Mouse (Mus musculus): ENCODE measurements around the gene Kcnma1. TPM values are rescaled to one million over a fixed set of nuclear protein-coding genes. Genes with fewer than 3 reads are reported as not detected.

The Kcnma1 gene
- polyA plus RNA-seq, 1 experiment from 2014 or later, result 2.7 TPM

GRCm38 (mm10) chr14:23496236-23496740, 518.0 kb downstream of the Kcnma1 start:
- Histone ChIP-seq H3K4me1 (no peaks in the 10 kb centered on the region), H3K4me2 (replicated peaks) (no peak overlapping the region), H3K9ac (replicated peaks) (no peak overlapping the region), H3K27me3 (no peaks in the 10 kb centered on the region), H3K36me3 (no peaks in the 10 kb centered on the region), H3K9me3 (no peaks in the 10 kb centered on the region), H3K4me3 (no peak overlapping the region), H3K27ac (replicated peaks) (no peak overlapping the region)
- WGBS, result 82% methylated on average over 4 of the region's 4 CpGs
- ATAC-seq (ENCODE audit: low FRiP score, low read depth), result no peak

- H3K9ac ChIP-seq (replicated peaks), result no peak overlapping the region
- no peaks in the 10 kb centered on the region for H3K4me1 ChIP-seq
- no peak overlapping the region for H3K27ac ChIP-seq (replicated peaks)
- no peak for ATAC-seq (ENCODE audit: low FRiP score, low read depth)
- no peak overlapping the region for H3K4me3 ChIP-seq
- no peaks in the 10 kb centered on the region for H3K9me3 ChIP-seq
- no peaks in the 10 kb centered on the region for H3K36me3 ChIP-seq
- H3K4me2 ChIP-seq (replicated peaks), result no peak overlapping the region
- no peaks in the 10 kb centered on the region for H3K27me3 ChIP-seq
- WGBS, result 83% methylated on average over 3 of the region's 3 CpGs
Observed at GRCm38 (mm10) chr14:23494496-23494800, 519.8 kb downstream of the Kcnma1 start.

GRCm38 (mm10) chr14:23493750-23494495, 520.4 kb downstream of the Kcnma1 start:
- H3K9ac ChIP-seq (replicated peaks), result no peak overlapping the region
- H3K4me3 ChIP-seq, result no peak overlapping the region
- no peak for ATAC-seq (ENCODE audit: low FRiP score, low read depth)
- H3K27me3 ChIP-seq, result no peaks in the 10 kb centered on the region
- no peak overlapping the region for H3K27ac ChIP-seq (replicated peaks)
- 82% methylated on average over 8 of the region's 8 CpGs for WGBS
- no peaks in the 10 kb centered on the region for H3K4me1 ChIP-seq
- H3K36me3 ChIP-seq, result no peaks in the 10 kb centered on the region
- no peaks in the 10 kb centered on the region for H3K9me3 ChIP-seq
- no peak overlapping the region for H3K4me2 ChIP-seq (replicated peaks)

- Histone ChIP-seq H3K4me2 (replicated peaks) (no peak overlapping the region), H3K4me1 (no peaks in the 10 kb centered on the region), H3K9ac (replicated peaks) (no peak overlapping the region), H3K9me3 (no peaks in the 10 kb centered on the region), H3K27me3 (no peaks in the 10 kb centered on the region), H3K27ac (replicated peaks) (no peak overlapping the region), H3K4me3 (no peak overlapping the region), H3K36me3 (no peaks in the 10 kb centered on the region)
- no peak for ATAC-seq (ENCODE audit: low FRiP score, low read depth)
- WGBS, result 86% methylated on average over 9 of the region's 9 CpGs
Observed at GRCm38 (mm10) chr14:23492581-23493360, 521.5 kb downstream of the Kcnma1 start.

GRCm38 (mm10) chr14:23491359-23491758, 522.9 kb downstream of the Kcnma1 start:
- 30% methylated on average over 2 of the region's 2 CpGs for WGBS
- Histone ChIP-seq H3K4me1 (no peaks in the 10 kb centered on the region), H3K9ac (replicated peaks) (no peak overlapping the region), H3K27me3 (no peaks in the 10 kb centered on the region), H3K9me3 (no peaks in the 10 kb centered on the region), H3K4me2 (replicated peaks) (no peak overlapping the region), H3K36me3 (no peaks in the 10 kb centered on the region), H3K4me3 (no peak overlapping the region), H3K27ac (replicated peaks) (no peak overlapping the region)
- no peak for ATAC-seq (ENCODE audit: low FRiP score, low read depth)

- no peaks in the 10 kb centered on the region for H3K36me3 ChIP-seq
- no peak for ATAC-seq (ENCODE audit: low FRiP score, low read depth)
- no peak overlapping the region for H3K4me2 ChIP-seq (replicated peaks)
- no peak overlapping the region for H3K4me3 ChIP-seq
- no peaks in the 10 kb centered on the region for H3K4me1 ChIP-seq
- H3K9ac ChIP-seq (replicated peaks), result no peak overlapping the region
- 89% methylated on average over 1 of the region's 1 CpGs for WGBS
- no peaks in the 10 kb centered on the region for H3K27me3 ChIP-seq
- H3K9me3 ChIP-seq, result no peaks in the 10 kb centered on the region
- no peak overlapping the region for H3K27ac ChIP-seq (replicated peaks)
Observed at GRCm38 (mm10) chr14:23486687-23487086, 527.6 kb downstream of the Kcnma1 start.

GRCm38 (mm10) chr14:23485802-23486500, 528.3 kb downstream of the Kcnma1 start:
- H3K27ac ChIP-seq (replicated peaks), result no peak overlapping the region
- H3K9me3 ChIP-seq, result no peaks in the 10 kb centered on the region
- H3K4me2 ChIP-seq (replicated peaks), result no peak overlapping the region
- no peaks in the 10 kb centered on the region for H3K27me3 ChIP-seq
- H3K4me3 ChIP-seq, result no peak overlapping the region
- ATAC-seq (ENCODE audit: low FRiP score, low read depth), result no peak
- 83% methylated on average over 7 of the region's 7 CpGs for WGBS
- no peaks in the 10 kb centered on the region for H3K4me1 ChIP-seq
- H3K36me3 ChIP-seq, result no peaks in the 10 kb centered on the region
- no peak overlapping the region for H3K9ac ChIP-seq (replicated peaks)

GRCm38 (mm10) chr14:23475129-23475528, 539.2 kb downstream of the Kcnma1 start:
- H3K4me3 ChIP-seq, result no peak overlapping the region
- ATAC-seq (ENCODE audit: low FRiP score, low read depth), result no peak
- 87% methylated on average over 4 of the region's 4 CpGs for WGBS
- no peaks in the 10 kb centered on the region for H3K27me3 ChIP-seq
- H3K4me1 ChIP-seq, result no peaks in the 10 kb centered on the region
- H3K4me2 ChIP-seq (replicated peaks), result no peak overlapping the region
- H3K27ac ChIP-seq (replicated peaks), result no peak overlapping the region
- H3K36me3 ChIP-seq, result no peaks in the 10 kb centered on the region
- no peak overlapping the region for H3K9ac ChIP-seq (replicated peaks)
- no peaks in the 10 kb centered on the region for H3K9me3 ChIP-seq

GRCm38 (mm10) chr14:23470071-23470470, 544.2 kb downstream of the Kcnma1 start:
- Histone ChIP-seq H3K27ac (replicated peaks) (no peak overlapping the region), H3K9me3 (no peaks in the 10 kb centered on the region), H3K9ac (replicated peaks) (no peak overlapping the region), H3K4me3 (no peak overlapping the region), H3K4me1 (no peaks in the 10 kb centered on the region), H3K36me3 (no peaks in the 10 kb centered on the region), H3K4me2 (replicated peaks) (no peak overlapping the region), H3K27me3 (no peaks in the 10 kb centered on the region)
- WGBS, result 94% methylated on average over 2 of the region's 2 CpGs
- ATAC-seq (ENCODE audit: low FRiP score, low read depth), result no peak

GRCm38 (mm10) chr14:23465135-23465534, 549.2 kb downstream of the Kcnma1 start:
- Histone ChIP-seq H3K36me3 (no peaks in the 10 kb centered on the region), H3K4me1 (no peaks in the 10 kb centered on the region), H3K4me3 (no peak overlapping the region), H3K9me3 (no peaks in the 10 kb centered on the region), H3K27me3 (no peaks in the 10 kb centered on the region), H3K4me2 (replicated peaks) (no peak overlapping the region), H3K9ac (replicated peaks) (no peak overlapping the region), H3K27ac (replicated peaks) (no peak overlapping the region)
- ATAC-seq (ENCODE audit: low FRiP score, low read depth), result no peak
- WGBS, result 84% methylated on average over 2 of the region's 2 CpGs

GRCm38 (mm10) chr14:23458560-23458959, 555.7 kb downstream of the Kcnma1 start:
- H3K9ac ChIP-seq (replicated peaks), result no peak overlapping the region
- WGBS, result 48% methylated on average over 4 of the region's 4 CpGs
- no peak overlapping the region for H3K4me2 ChIP-seq (replicated peaks)
- H3K36me3 ChIP-seq, result no peaks in the 10 kb centered on the region
- H3K9me3 ChIP-seq, result no peaks in the 10 kb centered on the region
- peaks cover 6% of the 10 kb centered on the region; the same call in 1 of the 2 replicates for H3K4me1 ChIP-seq
- no peak overlapping the region for H3K4me3 ChIP-seq
- ATAC-seq (ENCODE audit: low FRiP score, low read depth), result no peak
- H3K27me3 ChIP-seq, result peaks cover 6% of the 10 kb centered on the region; the same call in 1 of the 2 replicates
- H3K27ac ChIP-seq (replicated peaks), result no peak overlapping the region

- Histone ChIP-seq H3K27me3 (no peaks in the 10 kb centered on the region), H3K4me1 (no peaks in the 10 kb centered on the region), H3K4me2 (replicated peaks) (no peak overlapping the region), H3K36me3 (no peaks in the 10 kb centered on the region), H3K9me3 (no peaks in the 10 kb centered on the region), H3K27ac (replicated peaks) (no peak overlapping the region), H3K4me3 (no peak overlapping the region), H3K9ac (replicated peaks) (no peak overlapping the region)
- WGBS, result 86% methylated on average over 6 of the region's 6 CpGs
- no peak for ATAC-seq (ENCODE audit: low FRiP score, low read depth)
Observed at GRCm38 (mm10) chr14:23451681-23452080, 562.6 kb downstream of the Kcnma1 start.
